Mouse (Mus musculus) forebrain, embryonic 10.5 days (tissue): ENCODE data around the gene Srgap2. TPM values are rescaled to one million over a fixed set of nuclear protein-coding genes. Genes with fewer than 3 reads are reported as not detected.

Experiments used
- DNase-seq: peaks from one replicate; pipeline ENCODE4 v3.0.0-alpha.2; 2017; ENCODE audit warnings: low spot score; ENCODE audit errors: extremely low spot score
- H3K27ac ChIP-seq: fragments of 300-500 bp; sonication (generic); 2 replicates; pipeline ENCODE4 v1.5.1; 2016; ENCODE audit warnings: mild to moderate bottlenecking
- H3K27me3 ChIP-seq: fragments of 300-500 bp; sonication (generic); 2 replicates; pipeline ENCODE4 v1.6.1; 2016; ENCODE audit warnings: mild to moderate bottlenecking; ENCODE audit not compliant: poor library complexity, severe bottlenecking
- H3K36me3 ChIP-seq: fragments of 300-500 bp; sonication (generic); replicated peaks from 2 replicates; pipeline ENCODE4 v1.6.1; 2016; ENCODE audit warnings: mild to moderate bottlenecking, moderate library complexity
- H3K4me1 ChIP-seq: fragments of 300-500 bp; sonication (generic); 2 replicates; pipeline ENCODE4 v1.6.1; 2016
- H3K4me3 ChIP-seq: fragments of 300-500 bp; sonication (generic); 2 replicates; pipeline ENCODE4 v1.5.1; 2016; ENCODE audit warnings: mild to moderate bottlenecking, moderate library complexity
- H3K9me3 ChIP-seq: fragments of 300-500 bp; sonication (generic); 2 replicates; pipeline ENCODE4 v1.6.1; 2016; ENCODE audit warnings: mild to moderate bottlenecking, moderate library complexity
- WGBS: fragments of 180-500 bp; shearing (Covaris S2); methylation state at CpG from one replicate; pipeline ENCODE4 v1.1.7; 2016; 5-methylcytosine and 5-hydroxymethylcytosine counted together
- polyA plus RNA-seq: library from polyadenylated mRNA; unstranded; fragments of >200 nt; fragmentation: Nextera tagmentation; extraction: Ambion mirVana; gene quantifications from 2 replicates; pipeline ENCODE4 v1.2.1, GENCODE M21; 2016

Gene Srgap2
- polyA plus RNA-seq, 1 experiment from 2014 or later: 19.1 TPM

GRCm38 (mm10) chr1:131486094-131486850, 40.9 kb downstream of the Srgap2 start:
- Histone ChIP-seq H3K4me1 (peaks cover 28% of the 10 kb centered on the region), H3K4me3 (no peak overlapping the region), H3K27me3 (no peaks in the 10 kb centered on the region), H3K36me3 (peaks cover 1% of the 10 kb centered on the region; the same call in 1 of the 2 replicates), H3K9me3 (no peaks in the 10 kb centered on the region), H3K27ac (no peak overlapping the region)
- DNase-seq: no peak
- 74% methylated on average over 5 of the region's 5 CpGs for WGBS

DNA sequence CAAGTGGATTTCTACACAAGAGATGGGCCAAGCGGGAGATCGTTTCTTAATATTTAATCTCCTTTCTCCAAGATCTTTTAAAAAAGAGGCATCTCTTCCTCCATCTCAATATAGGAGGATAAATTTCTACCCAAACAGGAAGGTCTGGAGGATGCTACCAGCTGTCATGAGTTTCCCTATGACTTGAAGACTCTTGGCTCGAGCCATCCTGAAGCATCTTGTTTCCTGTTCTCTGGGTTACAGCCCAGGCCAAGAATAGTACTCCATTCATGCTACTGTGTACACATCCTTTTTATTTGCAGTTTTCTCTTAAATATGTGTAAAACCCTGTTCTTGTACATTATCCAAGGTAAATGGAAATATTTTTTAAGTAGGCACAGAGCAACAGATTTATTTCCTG, 44.9 kb downstream of the Srgap2 start:
- H3K27me3 ChIP-seq: no peaks in the 10 kb centered on the region
- no peak overlapping the region for H3K4me3 ChIP-seq
- H3K27ac ChIP-seq: no peak overlapping the region
- no peak for DNase-seq
- peaks cover 20% of the 10 kb centered on the region; the same call in 1 of the 2 replicates for H3K9me3 ChIP-seq
- peaks cover 42% of the 10 kb centered on the region for H3K4me1 ChIP-seq
- 94% methylated on average over 3 of the region's 3 CpGs for WGBS
- H3K36me3 ChIP-seq: peaks cover 21% of the 10 kb centered on the region

- no peak for DNase-seq
- Histone ChIP-seq H3K9me3 (peaks cover 20% of the 10 kb centered on the region; the same call in 1 of the 2 replicates), H3K27me3 (no peaks in the 10 kb centered on the region), H3K4me1 (peaks cover 35% of the 10 kb centered on the region), H3K36me3 (peaks cover 21% of the 10 kb centered on the region), H3K4me3 (no peak overlapping the region), H3K27ac (no peak overlapping the region)
These were observed 45.8 kb downstream of the Srgap2 start for GRCm38 (mm10) chr1:131481391-131481790.

DNA sequence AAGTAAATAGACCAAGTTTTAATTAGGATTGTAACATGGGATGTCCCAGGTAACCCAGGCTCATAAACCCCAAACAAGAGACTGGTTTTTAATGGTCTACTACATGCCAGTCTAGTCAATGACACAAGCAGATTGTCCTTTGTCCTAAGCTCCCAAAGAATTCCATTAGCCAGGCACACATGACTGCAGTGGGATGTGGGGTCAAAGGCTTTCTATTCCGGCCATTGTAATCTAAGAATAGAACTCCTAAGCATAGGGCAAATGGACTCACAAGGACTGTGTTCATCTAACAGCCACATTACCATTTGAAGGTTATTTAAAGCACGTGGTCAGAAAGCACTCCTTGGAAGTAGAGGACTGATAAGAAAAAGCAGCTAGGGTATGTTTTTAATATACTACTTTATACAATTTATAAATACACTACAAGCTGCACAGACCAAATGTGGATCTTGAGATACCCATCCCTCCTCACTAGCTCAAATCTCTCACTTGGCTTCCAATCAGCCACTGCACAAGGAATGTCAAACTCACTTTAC, 48.3 kb downstream of the Srgap2 start:
- peaks cover 20% of the 10 kb centered on the region; the same call in 1 of the 2 replicates for H3K9me3 ChIP-seq
- no peak for DNase-seq
- WGBS: 35% methylated on average over 2 of the region's 2 CpGs
- no peaks in the 10 kb centered on the region for H3K27me3 ChIP-seq
- no peak overlapping the region for H3K4me3 ChIP-seq
- H3K27ac ChIP-seq: no peak overlapping the region
- H3K36me3 ChIP-seq: peaks cover 21% of the 10 kb centered on the region
- H3K4me1 ChIP-seq: peaks cover 25% of the 10 kb centered on the region

DNA sequence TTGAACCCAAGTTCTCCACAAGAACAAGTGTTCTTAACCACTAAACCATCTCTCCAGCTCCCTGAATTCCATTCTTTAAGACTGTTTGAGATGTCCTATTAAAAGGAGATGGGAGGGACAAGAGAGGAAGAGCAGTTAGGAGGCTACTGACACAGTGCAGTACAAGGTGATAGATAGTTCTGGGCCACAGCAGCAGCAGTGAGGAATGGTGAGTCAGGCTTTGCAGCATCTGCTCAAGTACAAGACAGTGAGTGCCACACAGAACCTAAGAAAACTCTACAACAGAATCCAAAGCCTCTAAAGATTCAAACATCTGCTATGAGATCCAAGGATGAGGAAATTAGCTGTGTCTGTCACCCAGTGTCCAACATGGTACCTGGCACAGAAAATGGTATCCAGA, 51.8 kb downstream of the Srgap2 start:
- H3K27ac ChIP-seq: no peak overlapping the region
- no peak overlapping the region for H3K4me3 ChIP-seq
- peaks cover 34% of the 10 kb centered on the region for H3K4me1 ChIP-seq

GRCm38 (mm10) chr1:131473631-131474118, 53.5 kb downstream of the Srgap2 start:
- no peaks in the 10 kb centered on the region for H3K27me3 ChIP-seq
- H3K9me3 ChIP-seq: no peaks in the 10 kb centered on the region
- H3K36me3 ChIP-seq: no peaks in the 10 kb centered on the region
- peaks cover 27% of the 10 kb centered on the region for H3K4me1 ChIP-seq
- no peak for DNase-seq
- H3K4me3 ChIP-seq: no peak overlapping the region
- H3K27ac ChIP-seq: no peak overlapping the region

More for the DNA sequence above, 51.8 kb downstream of the Srgap2 start:
- peaks cover 10% of the 10 kb centered on the region for H3K36me3 ChIP-seq
- no peaks in the 10 kb centered on the region for H3K27me3 ChIP-seq
- peaks cover 12% of the 10 kb centered on the region; the same call in 1 of the 2 replicates for H3K9me3 ChIP-seq
- no peak for DNase-seq

- Histone ChIP-seq H3K4me1 (peaks cover 19% of the 10 kb centered on the region), H3K9me3 (no peaks in the 10 kb centered on the region), H3K36me3 (no peaks in the 10 kb centered on the region), H3K4me3 (no peak overlapping the region), H3K27ac (no peak overlapping the region), H3K27me3 (no peaks in the 10 kb centered on the region)
- WGBS: 84% methylated on average over 1 of the region's 1 CpGs
- DNase-seq: no peak
These were observed 56.6 kb downstream of the Srgap2 start for GRCm38 (mm10) chr1:131470597-131470996.

GRCm38 (mm10) chr1:131465855-131466254, 61.3 kb downstream of the Srgap2 start:
- H3K4me3 ChIP-seq: no peak overlapping the region

GRCm38 (mm10) chr1:131463953-131464627, 63.1 kb downstream of the Srgap2 start:
- H3K27me3 ChIP-seq: no peaks in the 10 kb centered on the region
- peaks cover 8% of the 10 kb centered on the region; the same call in 1 of the 2 replicates for H3K4me1 ChIP-seq
- H3K27ac ChIP-seq: no peak overlapping the region
- no peak overlapping the region for H3K4me3 ChIP-seq
- no peaks in the 10 kb centered on the region for H3K36me3 ChIP-seq
- DNase-seq: no peak
- 89% methylated on average over 6 of the region's 6 CpGs for WGBS
- no peaks in the 10 kb centered on the region for H3K9me3 ChIP-seq

More at GRCm38 (mm10) chr1:131465855-131466254, 61.3 kb downstream of the Srgap2 start:
- Histone ChIP-seq H3K27ac (no peak overlapping the region), H3K4me1 (peaks cover 8% of the 10 kb centered on the region; the same call in 1 of the 2 replicates), H3K36me3 (no peaks in the 10 kb centered on the region), H3K27me3 (no peaks in the 10 kb centered on the region), H3K9me3 (no peaks in the 10 kb centered on the region)
- DNase-seq: no peak
- WGBS: 94% methylated on average over 4 of the region's 4 CpGs

DNA sequence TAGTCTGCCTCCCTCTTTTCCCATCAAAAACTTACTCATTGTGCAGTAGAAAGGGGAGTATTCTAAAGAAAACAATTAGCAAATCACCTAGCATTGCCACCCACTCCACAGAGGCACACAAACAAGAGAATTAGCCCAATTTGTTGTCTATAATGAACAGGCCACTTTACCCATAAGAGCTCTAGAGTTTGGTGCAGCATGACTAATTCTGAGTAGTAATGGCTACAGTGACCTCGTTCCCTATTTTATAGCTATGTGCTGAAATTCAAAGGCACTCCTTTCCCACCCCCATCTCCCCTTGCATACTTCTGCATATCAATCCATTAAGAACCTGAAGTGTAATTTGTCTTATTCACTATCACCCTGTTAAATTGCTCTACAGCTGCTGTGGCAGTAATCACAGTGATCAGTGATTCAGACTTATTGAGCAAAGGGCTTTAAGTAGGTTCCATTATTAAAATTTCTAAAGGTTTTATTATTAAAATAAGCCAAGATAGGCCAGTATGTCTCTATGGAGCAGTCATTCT, 64.5 kb downstream of the Srgap2 start:
- DNase-seq: no peak
- WGBS: 74% methylated on average over 1 of the region's 1 CpGs
- no peak overlapping the region for H3K4me3 ChIP-seq
- H3K4me1 ChIP-seq: peaks cover 8% of the 10 kb centered on the region; the same call in 1 of the 2 replicates
- no peaks in the 10 kb centered on the region for H3K9me3 ChIP-seq
- no peaks in the 10 kb centered on the region for H3K27me3 ChIP-seq
- H3K36me3 ChIP-seq: no peaks in the 10 kb centered on the region
- no peak overlapping the region for H3K27ac ChIP-seq

GRCm38 (mm10) chr1:131460914-131461530, 66.1 kb downstream of the Srgap2 start:
- no peaks in the 10 kb centered on the region for H3K36me3 ChIP-seq
- peaks cover 8% of the 10 kb centered on the region; the same call in 1 of the 2 replicates for H3K4me1 ChIP-seq
- H3K27me3 ChIP-seq: no peaks in the 10 kb centered on the region
- no peak for DNase-seq
- H3K27ac ChIP-seq: no peak overlapping the region
- WGBS: 81% methylated on average over 1 of the region's 1 CpGs
- H3K9me3 ChIP-seq: no peaks in the 10 kb centered on the region
- H3K4me3 ChIP-seq: no peak overlapping the region

GRCm38 (mm10) chr1:131455355-131455890, 71.7 kb downstream of the Srgap2 start:
- Histone ChIP-seq H3K4me3 (no peak overlapping the region), H3K36me3 (0 out of 2 replicates have a peak, but pooled peaks cover 4% of the 10 kb centered on the region), H3K4me1 (peaks cover 24% of the 10 kb centered on the region), H3K27me3 (no peaks in the 10 kb centered on the region), H3K27ac (no peak overlapping the region), H3K9me3 (no peaks in the 10 kb centered on the region)
- 88% methylated on average over 3 of the region's 3 CpGs for WGBS
- DNase-seq: no peak
